Mouse (Mus musculus) liver, adult 2 months (tissue): ENCODE data around the gene Olfr1028.

Experiments used
- CTCF ChIP-seq: fragments of 200-500 bp; IDR thresholded peaks from 2 replicates; pipeline ENCODE4 v1.5.1; 2011; ENCODE audit warnings: low read depth, low read length, control low read depth
- POLR2A ChIP-seq: fragments of 200-500 bp; IDR thresholded peaks from 2 replicates; pipeline ENCODE4 v1.6.1; 2011; ENCODE audit warnings: low read length, control low read depth; ENCODE audit not compliant: insufficient read depth; ENCODE audit errors: extremely low read depth

GRCm38 (mm10) chr2:85990004-85990403 lies 39.8 kb downstream of the Olfr1028 start, which contains the start of gene Olfr1031:
- TF ChIP-seq CTCF (no peak), POLR2A (no peak)
